ENCODE assay signal across 8 mouse cellular contexts in the genomic region with DNA sequence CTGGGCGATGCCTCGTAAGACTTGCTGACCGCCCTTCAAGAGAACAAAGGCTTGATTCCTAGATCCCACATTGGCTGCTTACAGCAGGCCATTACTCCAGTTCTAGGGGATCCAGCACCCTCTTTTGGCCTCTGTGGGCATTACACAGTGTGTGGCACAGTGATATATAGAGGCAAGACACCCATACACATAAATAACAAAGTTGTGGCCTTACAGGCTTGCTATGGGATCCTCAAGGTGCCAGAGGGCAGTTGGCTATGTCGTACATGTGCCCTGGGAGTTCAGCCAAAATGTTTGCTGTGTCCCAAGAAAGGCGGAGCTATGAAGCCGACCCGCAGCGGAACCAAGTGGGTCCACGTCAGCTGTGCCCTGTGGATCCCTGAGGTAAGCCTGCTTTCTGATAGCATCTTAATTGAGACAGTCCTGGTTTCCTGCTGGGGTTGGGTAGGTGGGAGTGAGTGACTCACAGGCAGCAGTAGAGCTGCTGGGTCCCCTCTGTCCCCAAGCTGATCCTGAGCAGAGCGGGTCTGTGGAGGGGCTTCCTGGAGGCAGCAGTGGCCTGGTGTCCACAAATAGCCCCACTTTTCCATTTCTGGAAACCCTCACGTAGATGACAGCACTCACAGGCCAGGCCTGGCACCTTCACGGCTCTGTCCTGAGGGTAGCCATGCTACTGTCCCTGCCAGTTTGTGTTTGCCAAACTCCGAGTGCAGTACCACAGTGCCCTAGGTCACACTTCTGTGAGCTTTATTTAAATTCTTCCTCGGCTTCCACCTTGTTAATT. TPM values are rescaled to one million over a fixed set of nuclear protein-coding genes. Genes with fewer than 3 reads are reported as not detected.
DNase-seq lines count a peak whose midpoint lies in the region; ATAC-seq and TF ChIP-seq lines count a peak whose summit lies in the region.

No protein-coding gene starts in this region.

- no peak for TF ChIP-seq POLR2A in cortical plate, adult 2 months (IDR thresholded peaks at IDR 0.05; ENCODE audit: extremely low read depth, insufficient read depth, low read length)

- H3K27me3 ChIP-seq in intestine, embryonic 15.5 days (replicated peaks): no peaks in the 10 kb centered on the region
- H3K27me3 ChIP-seq in lung, embryonic 14.5 days (ENCODE audit: insufficient read depth, low read length): no peaks in the 10 kb centered on the region

- H3K4me2 ChIP-seq in intestine, embryonic 15.5 days (replicated peaks): no peak overlapping the region
- H3K4me2 ChIP-seq in lung, embryonic 14.5 days: no peak overlapping the region

- no peak overlapping the region for H3K4me3 ChIP-seq in cortical plate, adult 2 months (ENCODE audit: insufficient read depth, low read length)
- no peak overlapping the region for H3K4me3 ChIP-seq in intestine, embryonic 15.5 days (replicated peaks)
- H3K4me3 ChIP-seq in lung, embryonic 14.5 days (ENCODE audit: low read depth, low read length): no peak overlapping the region

- 89% methylated on average over 14 of the region's 14 CpGs for WGBS in intestine, embryonic 15.5 days
- 87% methylated on average over 14 of the region's 14 CpGs for WGBS in lung, embryonic 14.5 days

- H3K9me3 ChIP-seq in intestine, embryonic 15.5 days: no peaks in the 10 kb centered on the region
- no peaks in the 10 kb centered on the region for H3K9me3 ChIP-seq in lung, embryonic 14.5 days (ENCODE audit: low read depth, low read length)

- H3K36me3 ChIP-seq in intestine, embryonic 15.5 days: peaks cover 12% of the 10 kb centered on the region; the same call in 1 of the 2 replicates
- peaks cover 17% of the 10 kb centered on the region; the same call in 1 of the 2 replicates for H3K36me3 ChIP-seq in lung, embryonic 14.5 days (ENCODE audit: insufficient read depth)

- H3K9ac ChIP-seq in intestine, embryonic 15.5 days: no peak overlapping the region
- H3K9ac ChIP-seq in lung, embryonic 14.5 days: no peak overlapping the region

- DNase-seq in layer of hippocampus, adult 9-10 months (ENCODE audit: low spot score): peak; percentile 57
- no peak for DNase-seq in layer of hippocampus, postnatal 14 days (ENCODE audit: low spot score in 2 of 2)
- peak; percentile 75 for DNase-seq in adipocyte (ENCODE audit: low spot score)
- DNase-seq in lung, embryonic 14.5 days: peak; percentile 60
- DNase-seq in right cerebral cortex, postnatal 4 days: peak; percentile 58

- no peaks in the 10 kb centered on the region for H3K4me1 ChIP-seq in cortical plate, adult 2 months (ENCODE audit: control insufficient read depth, insufficient read depth, low read length)
- no peaks in the 10 kb centered on the region for H3K4me1 ChIP-seq in intestine, embryonic 15.5 days (replicated peaks)
- no peaks in the 10 kb centered on the region for H3K4me1 ChIP-seq in lung, embryonic 14.5 days (ENCODE audit: insufficient read depth)

- TF ChIP-seq CTCF in cortical plate, adult 2 months (IDR thresholded peaks at IDR 0.05; ENCODE audit: extremely low read depth, insufficient read depth, low read length): peak; percentile 68
- TF ChIP-seq CTCF in lung, embryonic 14.5 days (IDR thresholded peaks at IDR 0.05; ENCODE audit: low read depth): peak; percentile 62

- no peak overlapping the region for H3K27ac ChIP-seq in cortical plate, adult 2 months (ENCODE audit: insufficient read depth, low read length)
- H3K27ac ChIP-seq in intestine, embryonic 15.5 days: no peak overlapping the region
- H3K27ac ChIP-seq in lung, embryonic 14.5 days (ENCODE audit: low read depth): no peak overlapping the region

- ATAC-seq in granulocyte monocyte progenitor cell, adult 5-6 weeks (replicated peaks; ENCODE audit: poor library complexity, severe bottlenecking): peak; percentile 61
- ATAC-seq in intestine, embryonic 15.5 days: peak; percentile 60
- ATAC-seq in lung, embryonic 14.5 days (ENCODE audit: insufficient read depth): peak; percentile 22; the same call in 1 of the 2 replicates

RNA-seq across cellular contexts. Expression of a gene that starts 44.5 kb away (rescaled TPM):
- 10 to 100 TPM; 20.0 to 21.0 TPM for total RNA-seq in layer of hippocampus, postnatal 14 days (2021)
- polyA plus RNA-seq in cortical plate, adult 2 months (2012; rRNA removed): 30.4 and 30.9 TPM in 2 replicates
- total RNA-seq in granulocyte monocyte progenitor cell, adult 5-6 weeks (2014; fragmentation: Nextera tagmentation): 32.6 and 53.3 TPM in 2 replicates
- total RNA-seq in granulocyte monocyte progenitor cell, adult 5-6 weeks (2017): 38.8 and 72.7 TPM in 2 replicates
- polyA plus RNA-seq in intestine, embryonic 15.5 days (2015; fragmentation: Nextera tagmentation; extraction: Ambion mirVana): 21.8 and 24.1 TPM in 2 replicates
- polyA plus RNA-seq in lung, embryonic 14.5 days (2014; fragmentation: Nextera tagmentation; extraction: Ambion mirVana): 10.3 and 10.5 TPM in 2 replicates

Comparison
In these comparisons a context has a peak if more than half of its experiments do, and no peak if none do; other contexts are left out.
1. DNase-seq: peak in layer of hippocampus, adult 9-10 months (single experiment), adipocyte (single experiment), lung, embryonic 14.5 days (single experiment) and right cerebral cortex, postnatal 4 days (single experiment); none in layer of hippocampus, postnatal 14 days (0 of 2).
2. Peak in every context shown above with its lines, with median percentiles within 50 percentile points of each other: ATAC-seq.